Mouse (Mus musculus): ENCODE data around the gene Cpsf7.

- TF ChIP-seq CHD1 (IDR thresholded peaks at IDR 0.05; ENCODE audit: low read depth, low read length) (no peak), CTCF (conservative IDR thresholded peaks at IDR 0.05 in 1 of 2, IDR thresholded peaks at IDR 0.05 in 1 of 2; ENCODE audit: low read depth in 2 of 2, low read length in 2 of 2) (no peak), UBTF (IDR thresholded peaks at IDR 0.05; ENCODE audit: low read depth, low read length) (no peak), ZMIZ1 (IDR thresholded peaks at IDR 0.05; ENCODE audit: low read depth, low read length) (no peak)
Observed at GRCm38 (mm10) chr19:10479541-10479940, 45.5 kb upstream of the Cpsf7 start.

Measured in CH12.LX (cell line).